In genomic region chr6:89547951-89548350, GRCm38 (mm10) we compare ENCODE assay signal across 23 mouse cellular contexts. TPM values are rescaled to one million over a fixed set of nuclear protein-coding genes. Genes with fewer than 3 reads are reported as not detected.
DNase-seq lines count a peak whose midpoint lies in the region; ATAC-seq lines count a peak whose summit lies in the region.
"Had no signal": no experiment of that assay in that cellular context is flagged by ENCODE, and none has a peak within 500 bp of the region (broad histone marks: within the 10 kb centered on the region; RNA-seq: fewer than 3 reads in every experiment).

No protein-coding gene starts in this region.

- H3K4me3 ChIP-seq in heart, embryonic 12.5 days: no peak overlapping the region
- H3K4me3 ChIP-seq in limb, embryonic 11.5 days (ENCODE audit: low read depth, low read length): no peak overlapping the region
- H3K4me3 ChIP-seq in limb, embryonic 10.5 days: no peak overlapping the region

- H3K27ac ChIP-seq in heart, embryonic 12.5 days (ENCODE audit: poor library complexity, severe bottlenecking): no peak overlapping the region
- H3K27ac ChIP-seq in limb, embryonic 11.5 days (replicated peaks; ENCODE audit: low read depth, low read length): no peak overlapping the region
- H3K27ac ChIP-seq in limb, embryonic 10.5 days: no peak overlapping the region

- peaks cover 12% of the 10 kb centered on the region for H3K4me1 ChIP-seq in heart, embryonic 12.5 days (replicated peaks)
- no peaks in the 10 kb centered on the region for H3K4me1 ChIP-seq in limb, embryonic 11.5 days (ENCODE audit: control insufficient read depth, insufficient read depth, low read length)
- no peaks in the 10 kb centered on the region for H3K4me1 ChIP-seq in limb, embryonic 10.5 days

- no peak for ATAC-seq in heart, embryonic 12.5 days (ENCODE audit: insufficient number of reproducible peaks, low FRiP score)
- no peak for ATAC-seq in limb, embryonic 11.5 days (ENCODE audit: insufficient number of reproducible peaks, low FRiP score, low TSS enrichment, low read depth)
- ATAC-seq in granulocyte monocyte progenitor cell, adult 5-6 weeks (replicated peaks; ENCODE audit: poor library complexity, severe bottlenecking): no peak
- ATAC-seq: activated CD4-positive, CD25-positive, alpha-beta regulatory T cell, adult 4 months; CD4-positive, CD25-positive, alpha-beta regulatory T cell, adult 4 months; Patski had no signal

- no peak overlapping the region for H3K4me2 ChIP-seq in heart, embryonic 12.5 days
- H3K4me2 ChIP-seq in limb, embryonic 11.5 days (ENCODE audit: low read depth, severe bottlenecking): no peak overlapping the region

- peak; percentile 51 for DNase-seq in adrenal gland, adult 2 months
- no peak for DNase-seq in adrenal gland, postnatal 4 days (ENCODE audit: low spot score in 2 of 2)
- peak; percentile 62 for DNase-seq in heart, adult 11 months
- DNase-seq in limb, embryonic 11.5 days (ENCODE audit: low spot score): peak; percentile 12
- DNase-seq in limb, embryonic 10.5 days (ENCODE audit: low spot score): no peak
- peak; percentile 13 for DNase-seq in 3T3-L1 (ENCODE audit: low read depth, low spot score)
- DNase-seq: adrenal gland, adult 8-10 months; adrenal gland, postnatal 10 days; adrenal gland, postnatal 14 days; adrenal gland, postnatal 25 days; B cell, adult 2 months; cerebellum, adult 11 months; cerebellum, adult 11-12 months; cerebellum, adult 18-20 months; cerebellum, adult 2 months; cerebellum, adult 8-10 months had no signal

- 70% methylated on average over 3 of the region's 3 CpGs for WGBS in heart, embryonic 12.5 days
- WGBS in limb, embryonic 11.5 days: 89% methylated on average over 3 of the region's 3 CpGs
- WGBS in limb, embryonic 10.5 days: 94% methylated on average over 3 of the region's 3 CpGs

- no peak overlapping the region for H3K9ac ChIP-seq in heart, embryonic 12.5 days
- H3K9ac ChIP-seq in limb, embryonic 11.5 days (ENCODE audit: low read length): no peak overlapping the region

- no peaks in the 10 kb centered on the region for H3K9me3 ChIP-seq in heart, embryonic 12.5 days (replicated peaks)
- H3K9me3 ChIP-seq in limb, embryonic 11.5 days (ENCODE audit: control insufficient read depth, low read length): no peaks in the 10 kb centered on the region
- H3K9me3 ChIP-seq in limb, embryonic 10.5 days (replicated peaks): no peaks in the 10 kb centered on the region
- H3K9me3 ChIP-seq: G1E had no signal

- no peaks in the 10 kb centered on the region for H3K36me3 ChIP-seq in heart, embryonic 12.5 days
- no peaks in the 10 kb centered on the region for H3K36me3 ChIP-seq in limb, embryonic 11.5 days (ENCODE audit: control insufficient read depth, insufficient read depth, low read length)
- no peaks in the 10 kb centered on the region for H3K36me3 ChIP-seq in limb, embryonic 10.5 days
- H3K36me3 ChIP-seq: G1E had no signal

- no peaks in the 10 kb centered on the region for H3K27me3 ChIP-seq in heart, embryonic 12.5 days (replicated peaks)
- no peaks in the 10 kb centered on the region for H3K27me3 ChIP-seq in limb, embryonic 11.5 days (ENCODE audit: control insufficient read depth, insufficient read depth, low read length)
- H3K27me3 ChIP-seq in limb, embryonic 10.5 days (ENCODE audit: low read depth, poor library complexity, severe bottlenecking): no peaks in the 10 kb centered on the region
- H3K27me3 ChIP-seq: CH12.LX, Patski had no signal

RNA-seq across cellular contexts. Expression of gene Chchd6, which starts 47.5 kb away (rescaled TPM):
- 10 to 100 TPM; 26.3 to 39.4 TPM for total RNA-seq in adrenal gland, adult 2 months (2021)
- 34.2 and 54.1 TPM in 2 replicates for polyA plus RNA-seq in adrenal gland, adult 2 months (2012; rRNA removed)
- total RNA-seq in adrenal gland, postnatal 4 days (2021): 10 to 100 TPM; 32.9 to 34.8 TPM
- polyA plus RNA-seq in heart, embryonic 12.5 days (2016; fragmentation: Nextera tagmentation; extraction: Ambion mirVana): 37.8 and 39.7 TPM in 2 replicates
- polyA plus RNA-seq in limb, embryonic 11.5 days (2014; fragmentation: Nextera tagmentation; extraction: Ambion mirVana): 61.8 and 66.9 TPM in 2 replicates
- 66.0 and 68.8 TPM in 2 replicates for polyA plus RNA-seq in limb, embryonic 10.5 days (2016; fragmentation: Nextera tagmentation; extraction: Ambion mirVana)
- total RNA-seq in granulocyte monocyte progenitor cell, adult 5-6 weeks (2014; fragmentation: Nextera tagmentation): 9.8 and 13.5 TPM in 2 replicates
- 10.6 and 15.3 TPM in 2 replicates for total RNA-seq in granulocyte monocyte progenitor cell, adult 5-6 weeks (2017)

Comparison
In these comparisons a context has a peak if more than half of its experiments do, and no peak if none do; other contexts are left out.
1. DNase-seq: peak in adrenal gland, adult 2 months (single experiment), heart, adult 11 months (single experiment), limb, embryonic 11.5 days (single experiment) and 3T3-L1 (single experiment); none in adrenal gland, postnatal 4 days (0 of 2) and limb, embryonic 10.5 days (single experiment).